Mouse (Mus musculus) hindbrain, embryonic 14.5 days (tissue): ENCODE measurements around the gene Elof1. TPM values are rescaled to one million over a fixed set of nuclear protein-coding genes. Genes with fewer than 3 reads are reported as not detected.

ENCODE experiments used
- ATAC-seq: fragments of 200-750 bp; cut with Nextera tagmentation; 2 replicates; pipeline ENCODE4 v1.8.0; 2017; ENCODE audit warnings: moderate number of reproducible peaks, mild to moderate bottlenecking, moderate TSS enrichment, moderate library complexity; ENCODE audit not compliant: low FRiP score
- DNase-seq: peaks from one replicate; pipeline ENCODE4 v3.0.0-alpha.2; 2015; ENCODE audit warnings: low spot score
- H3K27ac ChIP-seq: fragments of 300-500 bp; sonication (generic); 2 replicates; pipeline ENCODE4 v1.5.1; 2014; ENCODE audit warnings: mild to moderate bottlenecking, moderate library complexity
- H3K27me3 ChIP-seq: fragments of 300-500 bp; sonication (generic); 2 replicates; pipeline ENCODE4 v1.6.1; 2014; ENCODE audit warnings: mild to moderate bottlenecking, low read length, mixed read lengths; ENCODE audit not compliant: control insufficient read depth, insufficient read depth
- H3K36me3 ChIP-seq: fragments of 300-500 bp; sonication (generic); replicated peaks from 2 replicates; pipeline ENCODE4 v1.6.1; 2014; ENCODE audit not compliant: control insufficient read depth, insufficient read depth
- H3K4me1 ChIP-seq: fragments of 300-500 bp; sonication (generic); replicated peaks from 2 replicates; pipeline ENCODE4 v1.6.1; 2014; ENCODE audit warnings: antibody characterized with exemption, low read length, mixed read lengths; ENCODE audit not compliant: control insufficient read depth, insufficient read depth
- H3K4me2 ChIP-seq: fragments of 300-500 bp; sonication (generic); replicated peaks from 2 replicates; pipeline ENCODE4 v1.6.1; 2014; ENCODE audit warnings: mild to moderate bottlenecking, moderate library complexity
- H3K4me3 ChIP-seq: fragments of 300-500 bp; sonication (generic); replicated peaks from 2 replicates; pipeline ENCODE4 v1.5.1; 2014; ENCODE audit warnings: mild to moderate bottlenecking, low read length
- H3K9ac ChIP-seq: fragments of 300-500 bp; sonication (generic); 2 replicates; pipeline ENCODE4 v1.6.1; 2014
- H3K9me3 ChIP-seq: fragments of 300-500 bp; sonication (generic); 2 replicates; pipeline ENCODE4 v1.6.1; 2016; ENCODE audit warnings: low read length; ENCODE audit not compliant: control insufficient read depth
- WGBS: fragments of 180-500 bp; shearing (Covaris S2); extraction: QIAGEN DNeasy Blood & Tissue Kit; methylation state at CpG from one replicate; pipeline ENCODE4 v1.1.7; 2014; 5-methylcytosine and 5-hydroxymethylcytosine counted together
- polyA plus RNA-seq: library from polyadenylated mRNA; unstranded; fragments of >200 nt; fragmentation: Nextera tagmentation; extraction: Ambion mirVana; gene quantifications from 2 replicates; pipeline ENCODE4 v1.2.1, GENCODE M21; 2014

Gene Elof1
- polyA plus RNA-seq, 1 experiment from 2014 or later, result 193 TPM

DNA sequence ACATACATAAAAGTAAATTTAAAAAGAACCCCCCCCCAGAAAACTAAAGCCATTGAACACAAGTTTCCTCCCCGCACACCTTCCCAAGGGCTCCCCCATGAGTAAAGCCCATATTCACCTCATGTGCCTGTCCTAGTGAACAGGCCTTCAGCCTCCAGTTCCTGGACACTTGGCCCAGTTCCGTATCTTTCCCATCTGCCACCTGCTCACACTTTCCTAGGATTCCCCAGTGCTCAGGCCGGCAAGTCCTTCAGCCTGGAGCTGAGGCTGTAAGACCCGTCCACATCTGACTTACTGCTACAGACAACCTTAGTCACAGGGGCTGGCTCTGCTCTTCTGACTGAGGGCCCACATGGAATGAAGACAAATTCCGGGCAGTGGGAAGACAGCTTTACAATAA is 22.8 kb upstream of the Elof1 start:
- H3K27me3 ChIP-seq, result 0 out of 2 replicates have a peak, but pooled peaks cover 3% of the 10 kb centered on the region
- no peak overlapping the region for H3K9ac ChIP-seq
- H3K4me3 ChIP-seq, result no peak overlapping the region
- no peak for ATAC-seq
- no peaks in the 10 kb centered on the region for H3K36me3 ChIP-seq
- H3K27ac ChIP-seq, result no peak overlapping the region
- DNase-seq, result no peak
- no peaks in the 10 kb centered on the region for H3K4me1 ChIP-seq
- 95% methylated on average over 5 of the region's 5 CpGs for WGBS
- H3K9me3 ChIP-seq, result no peaks in the 10 kb centered on the region
- H3K4me2 ChIP-seq, result no peak overlapping the region

- Histone ChIP-seq H3K9me3 (no peaks in the 10 kb centered on the region), H3K27me3 (0 out of 2 replicates have a peak, but pooled peaks cover 3% of the 10 kb centered on the region), H3K4me1 (no peaks in the 10 kb centered on the region), H3K4me2 (no peak overlapping the region), H3K36me3 (no peaks in the 10 kb centered on the region), H3K9ac (no peak overlapping the region), H3K27ac (no peak overlapping the region), H3K4me3 (no peak overlapping the region)
- DNase-seq (peak; percentile 68), ATAC-seq (no peak)
- WGBS, result 37% methylated on average over 2 of the region's 2 CpGs
These were observed 21.5 kb upstream of the Elof1 start for GRCm38 (mm10) chr9:22138480-22138879.

DNA sequence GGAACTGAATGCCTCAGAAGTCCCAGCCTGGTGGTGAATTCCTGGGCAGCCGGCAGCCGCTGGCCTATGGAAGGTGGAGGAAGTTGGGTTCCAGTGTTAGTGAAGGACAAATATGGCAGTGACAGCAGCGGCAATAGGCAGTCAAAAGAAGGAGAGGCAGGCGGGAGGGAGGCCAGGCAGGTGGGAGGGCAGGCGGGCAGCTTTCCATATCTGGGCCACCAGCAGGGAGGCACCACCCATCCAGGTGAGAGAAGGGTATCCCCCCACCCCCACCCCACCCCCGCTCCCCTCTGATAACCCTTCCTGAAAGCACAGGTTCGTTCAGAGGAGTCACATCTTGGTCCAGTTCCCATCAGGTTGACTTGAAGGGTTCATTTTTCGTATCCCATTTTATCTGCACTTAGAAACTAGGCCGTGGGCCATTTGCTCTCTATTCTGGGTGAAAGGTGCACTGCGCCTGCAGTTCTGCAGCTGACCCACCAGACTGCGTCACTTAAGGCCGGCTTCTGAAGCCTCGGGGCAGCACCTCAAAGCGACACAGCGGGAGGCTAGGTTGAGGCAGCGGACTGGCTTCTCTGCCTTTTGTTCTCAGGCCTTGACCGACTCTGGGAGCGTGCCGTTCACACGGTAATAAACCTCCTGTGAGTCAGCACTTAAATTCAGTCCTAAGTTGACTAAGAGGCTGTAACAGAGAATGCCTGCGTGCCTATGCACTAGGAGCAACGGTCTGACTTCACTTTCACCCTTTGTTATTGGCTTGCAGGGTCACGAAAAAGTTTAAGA is 20.0 kb upstream of the Elof1 start:
- no peak overlapping the region for H3K4me3 ChIP-seq
- no peak overlapping the region for H3K9ac ChIP-seq
- peaks cover 9% of the 10 kb centered on the region; the same call in 1 of the 2 replicates for H3K27me3 ChIP-seq
- no peaks in the 10 kb centered on the region for H3K9me3 ChIP-seq
- no peak overlapping the region for H3K27ac ChIP-seq
- ATAC-seq (no peak), DNase-seq (peak; percentile 24)
- WGBS, result 12% methylated on average over 23 of the region's 23 CpGs
- H3K36me3 ChIP-seq, result no peaks in the 10 kb centered on the region
- H3K4me2 ChIP-seq, result no peak overlapping the region
- no peaks in the 10 kb centered on the region for H3K4me1 ChIP-seq

DNA sequence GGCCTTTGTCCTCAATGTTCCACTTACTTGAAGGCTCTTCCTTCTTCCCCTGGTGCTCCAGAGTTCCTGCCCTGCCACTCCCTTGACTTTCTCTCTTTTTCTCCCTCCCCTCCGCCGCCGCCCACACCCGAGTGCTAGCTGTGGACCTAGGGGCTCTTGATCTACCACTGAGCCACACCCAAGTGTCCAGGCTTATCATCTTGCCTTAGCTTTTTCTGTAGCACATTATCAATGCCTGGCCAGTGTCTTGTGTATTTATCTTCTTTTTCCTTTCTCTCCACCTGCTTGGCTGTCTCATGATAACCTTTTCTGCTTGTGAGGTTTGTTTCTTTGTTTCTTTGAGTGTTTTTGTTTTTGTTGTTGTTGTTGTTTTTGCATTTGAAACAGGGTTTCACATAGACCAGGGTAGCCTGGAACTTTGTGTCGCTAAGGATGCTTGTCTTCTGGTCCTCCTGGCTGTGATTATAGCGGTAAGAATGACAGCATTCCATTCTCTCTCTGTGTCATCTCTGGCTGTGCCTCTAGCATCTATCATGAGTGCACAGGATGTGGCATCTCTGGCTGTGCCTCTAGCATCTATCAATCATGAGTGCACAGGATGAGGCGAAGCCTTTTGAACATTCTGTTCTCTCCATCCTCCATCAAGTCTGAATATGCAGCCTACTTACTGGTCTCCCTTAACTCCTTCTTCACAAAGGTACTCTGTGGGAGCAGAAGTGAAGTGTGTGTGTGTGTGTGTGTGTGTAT is 18.8 kb upstream of the Elof1 start, which contains the start of gene Acp5:
Gene Acp5, minus strand, starts transcription at position 68 of the 747 bp plus-strand sequence.
- Histone ChIP-seq H3K36me3 (no peaks in the 10 kb centered on the region), H3K27ac (no peak within 1 kb of the TSS), H3K9me3 (no peaks in the 10 kb centered on the region), H3K4me2 (no peak within 1 kb of the TSS), H3K9ac (no peak within 1 kb of the TSS), H3K4me3 (no peak within 1 kb of the TSS), H3K4me1 (no peaks in the 10 kb centered on the region), H3K27me3 (peaks cover 20% of the 10 kb centered on the region)
- ATAC-seq, result no peak
- DNase-seq, result no peak
- WGBS, result 58% methylated on average over 7 of the region's 7 CpGs

- no peak overlapping the region for H3K9ac ChIP-seq
- peaks cover 24% of the 10 kb centered on the region for H3K27me3 ChIP-seq
- H3K4me2 ChIP-seq, result no peak overlapping the region
- no peaks in the 10 kb centered on the region for H3K36me3 ChIP-seq
- WGBS, result 63% methylated on average over 9 of the region's 9 CpGs
- no peak overlapping the region for H3K4me3 ChIP-seq
- ATAC-seq (no peak), DNase-seq (no peak)
- no peak overlapping the region for H3K27ac ChIP-seq
- no peaks in the 10 kb centered on the region for H3K4me1 ChIP-seq
- H3K9me3 ChIP-seq, result no peaks in the 10 kb centered on the region
These were observed 18.1 kb upstream of the Elof1 start for GRCm38 (mm10) chr9:22134988-22135643.

GRCm38 (mm10) chr9:22134246-22134890 is 17.4 kb upstream of the Elof1 start:
- ATAC-seq (no peak), DNase-seq (no peak)
- H3K4me2 ChIP-seq, result no peak overlapping the region
- no peaks in the 10 kb centered on the region for H3K9me3 ChIP-seq
- peaks cover 24% of the 10 kb centered on the region for H3K27me3 ChIP-seq
- no peak overlapping the region for H3K9ac ChIP-seq
- H3K27ac ChIP-seq, result no peak overlapping the region
- H3K4me1 ChIP-seq, result no peaks in the 10 kb centered on the region
- H3K4me3 ChIP-seq, result no peak overlapping the region
- 84% methylated on average over 7 of the region's 7 CpGs for WGBS
- no peaks in the 10 kb centered on the region for H3K36me3 ChIP-seq

- peak overlapping the region; percentile 34; the same call in 1 of the 2 replicates for H3K4me2 ChIP-seq
- peaks cover 24% of the 10 kb centered on the region for H3K27me3 ChIP-seq
- 51% methylated on average over 11 of the region's 11 CpGs for WGBS
- no peaks in the 10 kb centered on the region for H3K36me3 ChIP-seq
- H3K27ac ChIP-seq, result no peak overlapping the region
- H3K4me1 ChIP-seq, result no peaks in the 10 kb centered on the region
- ATAC-seq (no peak), DNase-seq (no peak)
- no peak overlapping the region for H3K9ac ChIP-seq
- H3K4me3 ChIP-seq, result no peak overlapping the region
- H3K9me3 ChIP-seq, result no peaks in the 10 kb centered on the region
These were observed 15.2 kb upstream of the Elof1 start for GRCm38 (mm10) chr9:22132220-22132619.

DNA sequence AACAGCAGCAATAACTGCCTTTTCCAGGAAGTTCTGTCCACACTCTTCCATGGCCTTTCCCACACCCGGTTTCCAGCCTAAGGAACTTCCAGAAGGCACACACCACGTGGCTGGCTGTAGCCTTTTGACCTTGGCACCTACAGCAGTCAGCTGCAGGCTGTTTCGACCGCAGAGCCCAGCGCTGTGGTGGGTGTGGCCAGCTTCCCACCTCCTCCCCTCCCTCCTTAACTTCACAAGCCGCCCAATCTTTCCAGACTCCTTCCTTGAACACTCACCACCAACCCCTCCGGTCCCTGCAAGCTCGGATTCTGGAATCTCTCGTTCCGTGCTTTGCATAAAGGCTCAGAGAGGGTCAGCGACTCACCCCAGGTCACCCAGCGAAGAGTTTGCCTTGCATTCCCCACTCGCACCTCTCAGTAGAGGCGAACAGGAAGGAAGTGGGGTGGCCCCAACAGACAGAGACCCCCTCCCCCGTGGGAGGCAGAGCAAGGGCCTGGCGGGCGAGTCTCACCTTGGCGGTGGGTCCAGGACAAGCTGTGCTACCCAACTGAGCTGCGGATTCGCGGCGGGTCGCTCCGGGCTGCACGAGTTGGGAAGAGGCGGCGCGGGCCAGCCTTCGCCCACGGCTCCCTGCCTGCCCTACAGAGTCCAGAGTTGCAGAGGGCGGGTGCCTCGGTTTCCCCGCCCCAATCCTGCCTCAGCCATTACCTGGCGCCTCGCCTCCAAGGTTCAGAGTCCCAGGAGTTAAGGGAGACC is 14.4 kb upstream of the Elof1 start:
- peaks cover 21% of the 10 kb centered on the region for H3K27me3 ChIP-seq
- no peaks in the 10 kb centered on the region for H3K9me3 ChIP-seq
- H3K4me2 ChIP-seq, result peak overlapping the region; percentile 34
- H3K4me3 ChIP-seq, result no peak overlapping the region
- no peaks in the 10 kb centered on the region for H3K36me3 ChIP-seq
- 3% methylated on average over 35 of the region's 35 CpGs for WGBS
- no peak for DNase-seq
- ATAC-seq, result no peak
- H3K9ac ChIP-seq, result no peak overlapping the region
- no peak overlapping the region for H3K27ac ChIP-seq
- no peaks in the 10 kb centered on the region for H3K4me1 ChIP-seq
